Mouse (Mus musculus) kidney, postnatal 25 days (tissue): ENCODE results near the gene Tuba1a.
"Not testable (repeated sequence)": the region's sequence is repeated elsewhere in the genome, so short reads cannot be mapped to it uniquely, and the experiment has no call there.

ENCODE experiments used
- DNase-seq, 2 experiments: peaks; one replicate each; pipeline ENCODE4 v3.0.0; 2021; ENCODE audit warnings: mixed read lengths in 2 of 2

Tuba1a gene

GRCm38 (mm10) chr15:98954425-98955253 lies 1.1 kb upstream of the Tuba1a start:
- DNase-seq = no peak

DNA sequence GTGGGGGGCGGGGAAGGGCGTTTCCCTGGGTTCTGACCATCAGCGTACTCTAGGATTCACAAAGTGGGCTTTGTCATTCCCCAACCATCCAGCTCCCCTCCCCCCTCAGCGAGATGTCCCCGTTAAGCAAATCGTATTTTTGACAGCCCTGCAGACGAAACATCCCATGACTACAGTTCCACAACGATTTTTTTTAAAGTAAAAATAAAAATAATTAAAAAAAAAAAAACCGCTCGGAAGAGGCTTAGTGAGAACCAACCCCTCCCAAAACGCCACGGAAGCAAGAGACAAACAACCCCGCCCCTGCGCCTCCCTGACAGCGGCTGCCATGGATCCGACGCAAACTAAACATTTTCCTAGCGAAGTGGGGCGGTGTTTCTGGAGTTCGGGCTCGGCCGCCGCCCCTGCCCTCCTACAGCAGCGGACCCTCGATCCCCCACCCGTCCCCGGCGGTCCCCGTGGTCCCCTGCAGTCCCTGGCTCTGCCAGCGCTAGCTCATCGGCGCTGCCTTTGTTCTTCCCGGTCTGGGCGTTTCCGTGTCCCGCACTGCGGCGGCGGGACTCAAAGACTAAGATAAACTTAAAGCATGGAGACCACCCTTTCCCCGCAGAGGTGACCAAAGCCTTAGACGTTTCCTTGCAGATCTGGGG lies 627 bp downstream of the Tuba1a start:
- DNase-seq = peak; percentile 74 to 78

DNA sequence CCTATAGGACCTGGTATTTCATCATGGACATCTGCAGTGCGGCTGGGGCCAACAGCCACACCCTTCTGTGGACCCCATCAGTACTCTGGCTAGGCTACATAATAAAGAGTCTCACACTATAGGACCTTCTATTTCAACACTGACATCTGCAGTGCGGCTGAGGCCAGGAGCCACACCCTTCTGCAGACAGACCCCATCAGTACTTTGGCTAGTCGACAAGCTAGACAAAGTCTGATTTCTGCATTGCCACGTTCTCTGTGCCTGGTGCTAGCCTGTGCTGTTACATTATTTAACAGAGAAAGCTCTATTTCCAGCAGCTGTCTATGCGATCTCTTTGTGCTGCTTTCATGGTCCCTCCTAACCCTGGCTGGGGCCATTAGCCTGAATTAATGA lies 1.4 kb downstream of the Tuba1a start:
- no peak for DNase-seq

- not testable (repeated sequence) for DNase-seq
These were observed 2.1 kb downstream of the Tuba1a start for GRCm38 (mm10) chr15:98951122-98952062.

DNA sequence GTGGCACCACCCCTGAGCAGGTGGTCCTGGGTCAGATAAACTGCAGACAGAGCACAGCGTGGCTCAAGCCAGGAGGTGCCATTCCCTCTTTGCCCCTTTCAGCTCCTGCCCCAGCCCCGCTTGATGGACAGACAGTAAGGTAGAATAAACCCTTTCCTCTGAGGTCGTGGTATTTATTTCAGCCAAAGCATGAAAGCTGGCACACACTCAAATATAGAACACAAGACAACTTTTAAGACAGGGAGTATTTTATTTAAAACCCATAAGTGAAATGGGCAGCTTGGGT lies 4.0 kb downstream of the Tuba1a start:
- DNase-seq = no peak

- no peak for DNase-seq
These were observed 4.5 kb downstream of the Tuba1a start for GRCm38 (mm10) chr15:98948857-98949606.

GRCm38 (mm10) chr15:98948382-98948781 lies 5.1 kb downstream of the Tuba1a start:
- DNase-seq = no peak

DNA sequence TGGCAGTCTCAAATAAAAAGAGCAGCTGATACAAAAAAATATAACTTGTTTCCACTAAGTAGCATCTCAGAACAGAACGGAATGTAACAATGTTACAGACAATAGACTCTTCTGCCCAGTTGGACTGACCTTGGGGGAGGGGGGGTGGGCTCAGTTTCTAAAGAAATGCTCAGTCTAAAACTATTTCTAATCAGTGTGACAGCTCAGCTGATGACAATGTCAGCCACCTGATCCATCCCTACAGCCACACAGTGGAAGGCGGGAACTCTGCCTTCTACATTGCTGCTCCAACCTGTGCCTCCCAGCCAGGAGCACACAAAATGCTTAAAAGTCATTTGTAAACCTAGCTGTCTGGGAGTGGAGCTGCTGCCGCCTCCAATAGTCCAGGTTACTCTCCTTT lies 5.6 kb downstream of the Tuba1a start:
- no peak for DNase-seq

GRCm38 (mm10) chr15:98943133-98943532 lies 10.4 kb downstream of the Tuba1a start:
- no peak for DNase-seq

DNA sequence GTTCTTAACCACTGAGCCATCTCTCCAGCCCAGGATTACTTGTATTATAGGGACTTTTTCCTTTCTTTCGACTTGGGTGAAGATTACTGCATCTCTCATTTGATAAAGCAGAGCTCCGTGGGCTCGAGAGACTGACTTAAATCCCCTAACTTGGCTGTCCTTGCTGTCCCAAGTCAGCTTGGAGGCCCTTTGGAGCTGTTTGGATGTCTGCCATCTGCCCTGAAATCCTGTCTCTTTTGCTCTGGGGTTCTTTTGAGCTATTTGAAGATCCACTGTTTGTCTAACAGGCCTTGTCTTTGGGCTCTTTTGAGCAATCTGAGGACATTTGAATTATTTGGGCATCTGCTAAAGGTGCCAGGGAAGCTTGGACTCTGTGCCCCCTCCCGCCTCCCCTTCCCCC lies 11.4 kb downstream of the Tuba1a start:
- DNase-seq = peak in 1 of 2 experiments; percentile 15

GRCm38 (mm10) chr15:98941539-98941938 lies 12.0 kb downstream of the Tuba1a start:
- DNase-seq = no peak

GRCm38 (mm10) chr15:98940816-98941215 lies 12.7 kb downstream of the Tuba1a start:
- DNase-seq = no peak

DNA sequence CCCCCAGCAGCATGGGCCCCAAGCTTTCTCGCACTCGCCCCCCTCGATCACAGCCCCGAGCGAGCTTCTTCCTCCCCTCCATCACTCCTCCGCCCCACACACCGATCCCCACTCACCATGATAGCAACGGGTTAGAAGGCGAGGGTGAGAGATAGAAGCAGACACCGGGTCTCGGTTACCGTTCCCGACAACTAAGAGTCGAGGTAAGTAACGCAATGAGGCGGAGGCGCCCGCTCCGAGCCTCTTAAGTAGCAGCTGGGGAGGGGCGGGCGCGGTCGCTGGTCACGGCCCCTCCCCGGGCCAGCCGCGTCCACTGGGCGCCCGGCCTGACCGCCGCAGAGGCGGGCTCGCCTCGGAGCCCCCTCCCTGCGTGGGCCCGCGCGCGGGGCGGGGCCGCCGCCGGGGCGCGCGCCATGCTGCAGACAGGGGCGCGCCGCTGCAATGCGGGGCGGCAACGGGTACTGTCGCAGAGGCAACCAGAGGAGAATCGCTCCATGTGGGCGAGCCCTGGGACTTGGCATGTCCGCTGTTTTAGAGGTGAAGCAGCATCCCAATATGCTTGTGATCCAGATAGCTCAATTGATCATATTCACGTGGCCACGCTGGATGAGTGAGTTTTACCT lies 19.2 kb downstream of the Tuba1a start, which contains the start of gene Tuba1b:
TSS of gene Tuba1b (minus strand) at position 349 of the 623 bp plus-strand sequence.
- DNase-seq = peak; percentile 92 to 96

GRCm38 (mm10) chr15:98933833-98934216 lies 19.7 kb downstream of the Tuba1a start:
- DNase-seq = peak; percentile 98

DNA sequence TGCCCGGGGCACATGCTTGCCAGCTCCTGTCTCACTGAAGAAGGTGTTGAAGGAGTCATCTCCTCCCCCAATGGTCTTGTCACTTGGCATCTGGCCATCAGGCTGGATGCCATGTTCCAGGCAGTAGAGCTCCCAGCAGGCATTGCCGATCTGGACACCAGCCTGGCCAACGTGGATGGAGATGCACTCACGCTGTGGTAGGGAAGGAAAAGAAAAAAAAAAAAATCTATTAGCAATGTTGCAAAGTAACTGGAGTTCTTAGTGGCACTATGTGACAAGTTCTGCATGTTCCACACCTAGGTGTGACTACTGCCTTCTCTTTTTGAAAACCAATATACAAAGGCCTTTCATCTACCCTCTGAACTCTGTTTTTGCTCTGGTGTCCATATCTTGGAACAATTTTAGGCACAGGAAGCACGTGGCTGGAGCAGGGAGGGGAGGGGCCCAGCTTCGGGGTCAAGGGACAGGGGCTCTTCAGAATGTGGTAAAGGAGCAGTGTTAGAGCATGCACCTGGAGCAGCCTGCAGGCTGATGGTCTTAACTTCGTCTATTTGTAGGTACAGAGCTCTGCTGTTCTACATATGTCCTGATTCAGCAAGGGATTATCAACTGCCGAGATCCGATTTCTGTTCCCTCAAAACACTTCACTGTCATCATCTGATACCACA lies 20.4 kb downstream of the Tuba1a start:
- DNase-seq = not testable (repeated sequence)

- no peak for DNase-seq
These were observed 22.5 kb downstream of the Tuba1a start for GRCm38 (mm10) chr15:98930998-98931397.

DNA sequence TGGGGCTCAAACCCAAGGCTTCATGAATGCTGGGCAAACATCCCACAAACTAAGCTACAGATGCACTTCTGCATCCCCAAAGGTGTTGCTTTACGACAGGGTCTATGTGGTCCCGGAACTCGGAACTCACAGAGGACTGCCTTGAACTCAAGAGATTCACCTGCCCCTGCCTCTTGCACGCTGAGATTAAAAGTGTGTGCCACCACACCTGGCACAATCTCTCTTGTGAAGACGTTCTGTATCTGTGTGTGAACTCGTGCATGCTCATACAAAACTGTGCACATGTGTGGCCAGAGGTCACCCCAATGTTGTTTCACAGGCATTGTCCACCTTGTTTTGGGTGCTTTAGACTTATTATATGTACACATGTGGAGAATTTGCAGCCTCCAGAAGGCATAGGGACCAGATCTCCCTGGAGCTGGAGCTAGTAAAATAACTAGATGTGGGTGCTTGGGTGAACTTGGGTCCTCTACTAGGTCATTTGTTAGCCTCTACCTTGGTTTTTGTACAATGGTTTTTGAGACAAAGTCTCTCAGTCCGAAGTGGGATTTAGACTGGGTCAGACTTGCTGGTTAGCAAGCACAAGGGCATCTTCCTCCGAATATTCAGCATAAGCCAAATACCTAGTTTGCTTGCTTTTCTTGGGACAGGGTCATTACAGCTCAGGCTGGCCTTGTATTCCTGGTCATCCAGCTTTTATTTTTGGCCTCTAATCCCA lies 23.3 kb downstream of the Tuba1a start:
- no peak for DNase-seq

- peak; percentile 92 for DNase-seq
These were observed 24.8 kb downstream of the Tuba1a start for GRCm38 (mm10) chr15:98928598-98929240.

GRCm38 (mm10) chr15:98927566-98927965 lies 25.9 kb downstream of the Tuba1a start:
- no peak for DNase-seq

GRCm38 (mm10) chr15:98924682-98925081 lies 28.8 kb downstream of the Tuba1a start:
- DNase-seq = peak; percentile 28 to 61
